Mouse (Mus musculus): ENCODE measurements around the gene Cox8b.

The Cox8b gene

DNA sequence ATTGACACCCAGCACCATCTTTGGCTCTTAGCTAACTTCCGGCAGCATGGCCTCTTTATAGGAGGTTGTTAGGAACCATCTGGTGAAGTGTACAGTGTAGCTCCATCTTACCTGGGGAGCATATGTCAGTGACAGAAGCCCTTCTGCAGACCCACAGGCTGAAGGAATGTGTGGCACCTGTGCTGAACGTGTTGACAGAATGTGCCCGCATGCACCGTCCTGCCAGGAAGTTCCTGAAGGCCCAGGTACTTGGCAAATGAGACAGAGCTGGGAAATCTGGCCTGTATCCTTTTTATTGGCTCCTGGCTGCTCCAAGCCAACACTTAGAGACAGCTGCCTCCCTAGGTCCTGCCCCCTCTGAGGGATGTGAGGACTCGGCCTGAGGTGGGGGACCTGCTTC lies 39.5 kb downstream of the Cox8b start:
- no peak for DNase-seq (ENCODE audit: low spot score)

DNA sequence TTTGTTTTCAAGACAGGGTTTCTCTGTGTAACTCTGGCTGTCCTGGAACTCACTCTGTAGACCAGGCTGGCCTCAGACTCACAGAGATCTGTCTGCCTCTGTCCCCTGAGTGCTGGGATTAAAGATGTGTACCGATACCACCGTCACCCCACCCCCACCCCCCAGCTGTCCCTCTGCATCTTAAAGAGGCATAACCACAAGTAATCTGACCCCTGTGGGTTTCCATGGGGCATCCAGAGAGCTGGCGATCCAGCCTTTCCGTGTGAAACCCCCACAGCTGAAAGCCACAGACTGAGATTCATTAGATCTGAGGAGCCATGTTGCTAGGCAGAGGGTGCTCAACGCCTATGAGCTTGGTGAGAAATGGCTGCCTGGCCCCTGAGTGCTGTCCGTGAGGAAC lies 40.2 kb downstream of the Cox8b start:
- no peak for DNase-seq (ENCODE audit: low spot score)

DNA sequence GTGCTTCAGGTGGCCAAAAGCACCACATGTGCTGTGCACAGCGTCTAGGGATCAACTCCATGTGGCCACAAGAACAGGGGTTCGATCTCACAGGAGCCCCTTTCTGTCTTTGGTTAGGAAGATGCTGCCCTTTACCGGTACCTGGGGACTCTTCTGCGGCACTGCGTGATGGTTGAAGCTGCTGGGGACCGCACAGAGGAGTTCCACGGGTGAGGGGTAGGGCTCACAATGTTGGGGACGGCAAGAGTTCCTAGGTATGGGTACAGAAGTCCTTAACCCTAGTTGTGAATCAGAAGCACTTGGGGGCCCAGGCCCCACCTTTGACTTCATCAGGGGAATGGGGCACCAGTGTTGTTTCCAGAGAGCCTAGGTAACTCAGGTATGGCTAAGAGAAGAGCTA lies 41.5 kb downstream of the Cox8b start:
- DNase-seq (ENCODE audit: low spot score) = no peak

DNA sequence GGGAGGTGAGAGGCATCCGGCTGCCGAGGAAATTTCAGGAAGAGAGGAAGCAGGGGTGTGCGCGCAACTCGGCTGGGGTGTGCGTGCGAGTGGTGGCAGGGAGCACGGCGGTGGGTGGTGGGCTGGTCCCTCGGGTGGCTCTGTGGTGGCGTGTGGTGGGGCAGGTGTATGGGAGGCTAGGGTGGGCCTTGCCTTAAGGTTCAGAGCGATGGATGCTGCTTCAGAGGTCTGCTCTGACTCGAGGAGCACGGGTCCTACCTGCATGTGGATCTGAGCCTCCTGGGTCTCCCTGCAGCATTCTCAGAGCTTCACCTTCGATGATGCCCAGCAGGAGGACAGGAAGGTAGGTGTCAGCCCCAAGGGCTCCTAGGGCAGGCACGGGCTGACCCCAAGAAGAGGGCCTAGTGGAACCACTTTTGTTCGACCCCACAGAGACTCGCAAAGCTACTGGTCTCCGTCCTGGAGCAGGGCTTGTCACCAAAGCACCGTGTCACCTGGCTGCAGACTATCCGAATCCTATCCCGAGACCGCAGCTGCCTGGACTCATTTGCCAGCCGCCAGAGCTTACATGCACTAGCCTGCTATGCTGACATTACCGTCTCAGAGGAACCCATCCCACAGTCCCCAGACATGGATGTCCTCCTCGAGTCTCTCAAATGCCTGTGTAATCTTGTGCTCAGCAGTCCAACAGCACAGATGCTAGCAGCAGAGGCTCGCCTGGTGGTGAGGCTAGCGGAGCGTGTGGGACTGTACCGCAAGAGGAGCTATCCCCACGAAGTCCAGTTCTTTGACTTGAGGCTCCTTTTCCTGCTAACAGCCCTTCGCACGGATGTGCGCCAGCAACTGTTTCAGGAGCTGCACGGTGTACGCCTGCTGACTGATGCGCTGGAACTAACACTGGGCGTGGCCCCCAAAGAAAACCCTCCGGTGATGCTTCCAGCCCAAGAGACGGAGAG lies 42.4 kb downstream of the Cox8b start, which contains the start of gene Bet1l:
Gene Bet1l (minus strand): TSS at position 28 of the 956 bp plus-strand sequence.
- peak; percentile 17 for DNase-seq (ENCODE audit: low spot score)

DNA sequence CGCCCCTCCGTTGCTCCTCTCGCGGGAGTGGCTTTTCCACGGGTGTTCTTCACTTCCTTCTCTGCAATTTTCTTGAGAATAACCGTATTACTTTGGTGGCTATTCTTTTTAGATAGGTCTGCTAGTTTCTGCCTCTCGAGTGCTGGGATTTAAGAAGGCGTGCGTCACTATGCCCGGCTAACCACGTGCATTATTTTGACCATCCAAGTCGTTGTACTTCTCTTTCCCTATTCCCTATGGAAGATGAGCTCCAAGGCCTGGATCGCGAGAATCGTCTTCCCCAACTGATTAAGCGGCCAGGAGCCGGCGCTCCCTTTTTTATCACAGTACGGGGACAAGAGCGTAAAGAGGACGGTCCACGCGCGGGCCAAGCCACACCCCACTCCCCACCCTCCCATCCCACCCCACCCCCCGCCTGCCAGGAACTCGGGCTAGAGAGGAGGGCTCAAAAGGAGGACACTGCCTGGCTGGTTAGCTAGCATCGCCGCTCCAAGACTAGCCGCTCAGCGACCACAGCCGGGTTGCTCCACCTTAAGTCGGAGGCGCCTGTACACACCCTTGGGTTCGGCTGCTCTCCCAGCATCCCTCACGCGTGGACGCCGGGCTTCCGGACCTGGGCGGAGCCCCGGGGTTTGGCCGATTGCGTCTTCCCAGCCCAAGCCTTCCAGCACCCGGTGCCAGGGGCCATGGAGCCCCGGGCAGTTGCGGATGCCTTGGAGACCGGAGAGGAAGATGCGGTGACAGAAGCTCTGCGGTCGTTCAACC lies 43.3 kb downstream of the Cox8b start, which contains the start of gene Ric8a:
Gene Ric8a (plus strand): TSS at position 173 of the 765 bp plus-strand sequence.
- peak; percentile 78 for DNase-seq (ENCODE audit: low spot score)

DNA sequence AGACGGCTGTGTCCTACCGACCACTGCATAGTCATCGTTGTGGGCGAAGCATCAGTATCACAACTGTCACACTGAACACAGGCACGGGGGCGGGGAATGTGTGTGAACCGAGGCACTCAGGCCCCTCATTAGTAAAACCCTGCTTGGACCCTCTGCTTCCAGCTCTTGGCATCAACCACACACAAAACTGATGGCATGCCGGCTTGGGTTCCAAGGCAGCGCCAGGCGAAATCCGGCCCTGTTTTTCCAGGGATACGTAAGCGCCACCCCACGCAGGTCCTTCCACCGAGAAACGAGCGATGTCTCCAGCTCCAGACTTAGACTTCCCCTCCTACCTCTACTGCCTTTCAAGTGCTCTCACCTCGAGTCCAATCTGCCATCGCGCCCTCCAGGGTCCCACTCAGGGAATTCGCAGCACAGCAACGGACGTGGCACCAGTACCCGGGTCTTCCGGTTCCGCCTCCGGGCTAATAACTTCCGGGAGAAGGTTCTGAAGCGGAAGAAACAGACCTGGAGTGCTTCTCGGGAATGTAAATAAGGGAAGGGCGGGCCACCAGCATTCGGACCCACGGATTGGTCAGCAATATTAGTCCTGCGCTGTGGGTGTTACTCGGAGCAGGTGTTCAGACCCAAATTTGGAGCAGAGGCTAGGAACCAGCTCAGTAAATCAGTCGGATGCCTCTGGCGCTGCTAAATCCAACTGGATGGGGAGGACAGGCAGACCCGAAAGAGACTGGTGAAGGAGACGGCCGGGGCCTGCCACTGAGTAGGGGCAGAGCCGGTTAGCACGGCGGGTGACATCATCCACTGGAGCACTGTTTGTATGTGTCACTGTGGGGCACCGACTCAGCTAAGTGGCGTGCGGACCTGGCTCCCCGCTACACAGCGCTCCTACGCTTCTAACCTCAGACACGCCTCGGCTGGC lies 44.1 kb downstream of the Cox8b start, which contains the start of gene Gm45785:
Gene Gm45785 (minus strand): TSS at position 472 of the 925 bp plus-strand sequence.
- peak; percentile 81 for DNase-seq (ENCODE audit: low spot score)

DNA sequence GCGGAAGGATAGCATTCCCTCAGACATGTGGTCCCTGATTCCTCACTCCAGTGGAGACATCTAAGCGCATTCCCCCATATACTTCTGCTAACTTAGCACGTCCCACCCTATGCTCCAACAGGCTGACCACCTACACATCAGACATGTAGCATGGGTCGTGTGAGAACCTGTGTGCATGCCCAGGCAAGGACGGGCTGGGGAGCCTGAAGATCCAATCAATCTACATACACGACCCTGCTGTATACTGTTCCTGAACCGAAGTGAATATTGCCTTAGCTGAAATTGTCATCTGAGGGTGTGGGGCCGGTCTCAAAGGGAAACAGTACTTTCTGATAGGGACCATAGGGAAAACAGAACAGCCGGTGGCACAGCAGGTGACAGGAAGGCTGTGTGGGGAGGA lies 45.1 kb downstream of the Cox8b start:
- no peak for DNase-seq (ENCODE audit: low spot score)

DNA sequence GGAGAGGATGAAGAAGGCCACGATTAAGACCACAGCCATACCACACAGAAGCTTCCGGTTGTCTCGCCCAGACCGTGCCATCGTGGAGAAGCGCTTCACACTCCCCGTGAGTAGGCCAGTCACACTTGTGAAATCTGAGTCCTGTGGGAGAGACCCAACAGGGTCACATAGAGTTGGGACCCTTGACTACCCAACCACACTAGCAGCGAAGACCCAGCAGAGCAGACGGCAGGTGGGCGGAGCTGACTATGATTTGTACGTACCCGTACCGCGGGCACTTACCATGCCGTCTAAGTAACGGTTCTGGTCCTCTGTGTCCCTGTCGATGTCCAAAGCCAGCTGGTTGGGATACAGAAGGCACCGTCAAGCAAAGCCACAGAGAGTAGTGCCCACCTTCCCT lies 45.8 kb downstream of the Cox8b start:
- DNase-seq (ENCODE audit: low spot score) = no peak

DNA sequence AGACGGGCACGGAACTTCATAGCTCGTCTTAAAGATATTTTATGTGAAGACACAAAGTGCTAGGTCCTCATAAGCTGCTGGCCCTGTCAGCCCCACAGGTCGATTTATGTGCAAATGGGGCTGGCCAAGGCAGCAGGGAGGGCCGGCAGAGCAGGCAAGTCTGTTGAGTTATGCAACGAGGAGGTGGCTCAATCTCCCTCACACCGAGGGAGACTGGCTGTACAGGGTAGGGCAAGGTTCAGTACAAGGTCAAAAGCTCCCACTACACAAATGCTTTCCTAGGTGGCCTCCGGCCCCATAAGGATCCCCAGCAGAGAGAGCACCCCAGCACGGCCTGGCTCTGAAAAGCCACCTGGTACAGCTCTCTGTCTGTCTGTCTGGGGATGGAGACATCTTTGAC lies 46.9 kb downstream of the Cox8b start:
- DNase-seq (ENCODE audit: low spot score) = no peak

DNA sequence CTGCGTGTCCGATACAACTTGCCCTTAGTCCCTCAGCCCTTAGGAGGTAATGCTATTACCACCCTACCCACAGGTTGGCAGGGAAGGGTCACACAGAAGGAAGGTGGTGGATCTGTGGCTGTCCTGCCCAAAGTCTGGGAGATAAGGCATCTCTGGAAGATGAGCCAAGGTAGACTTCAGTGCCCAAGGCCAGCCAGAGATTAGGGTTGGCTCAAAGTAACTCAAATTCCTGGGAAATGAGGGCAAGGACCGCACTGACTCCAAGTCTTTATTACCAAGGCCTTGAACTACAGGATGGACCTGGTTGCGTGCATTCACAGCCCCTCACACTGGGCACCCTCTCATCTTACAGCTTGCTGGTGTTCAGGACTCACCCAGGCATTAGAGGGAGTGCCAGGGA lies 48.3 kb downstream of the Cox8b start:
- DNase-seq (ENCODE audit: low spot score) = no peak

All from c-Kit-positive CD71-positive TER-119-positive erythroid progenitor cells, embryonic 14.5 days (primary cell).